Mouse (Mus musculus): ENCODE measurements around the gene Plcb4.
A peak's percentile ranks its signal among the peaks of the same experiment; 100 is the strongest.
"Not testable (repeated sequence)": the region's sequence is repeated elsewhere in the genome, so short reads cannot be mapped to it uniquely, and the experiment has no call there.

Plcb4 gene

DNA sequence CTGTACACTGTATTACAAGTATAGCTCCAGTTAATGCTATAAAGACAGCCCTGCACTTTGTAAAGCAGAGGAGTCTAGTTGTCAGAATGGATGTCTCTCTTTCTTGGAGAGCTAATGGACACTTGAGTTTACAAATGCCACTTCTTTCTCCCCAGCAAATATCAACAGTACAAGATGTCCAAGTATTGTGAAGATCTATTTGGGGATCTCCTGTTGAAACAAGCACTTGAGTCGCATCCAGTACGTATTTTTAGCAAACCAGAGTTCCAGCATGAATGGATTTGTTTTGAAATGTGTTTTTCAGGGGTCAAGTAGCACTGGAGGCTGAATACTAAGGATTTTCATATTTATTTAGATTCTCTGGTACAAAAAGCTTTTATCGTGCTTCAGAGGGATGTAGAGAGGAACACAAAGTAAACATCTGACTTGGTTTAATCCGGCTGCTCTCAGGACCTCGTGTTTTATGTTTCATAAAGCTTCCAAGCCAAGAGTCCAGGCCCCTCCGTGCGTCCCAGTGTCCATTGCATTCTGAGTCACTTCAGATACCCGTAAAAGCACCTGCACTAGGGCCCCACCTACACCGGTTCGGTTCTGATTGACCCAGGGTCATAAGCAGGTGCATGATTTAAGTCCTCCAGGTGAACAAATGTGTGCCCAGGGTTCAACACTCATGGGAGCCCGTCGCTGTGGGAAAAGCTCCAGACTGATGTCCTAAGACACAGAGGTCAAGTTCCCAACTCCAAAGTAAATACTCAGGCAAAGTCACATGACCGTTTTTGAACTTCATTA is 296.1 kb downstream of the Plcb4 start:
- no peak for DNase-seq (ENCODE audit: low spot score in 2 of 2)

DNA sequence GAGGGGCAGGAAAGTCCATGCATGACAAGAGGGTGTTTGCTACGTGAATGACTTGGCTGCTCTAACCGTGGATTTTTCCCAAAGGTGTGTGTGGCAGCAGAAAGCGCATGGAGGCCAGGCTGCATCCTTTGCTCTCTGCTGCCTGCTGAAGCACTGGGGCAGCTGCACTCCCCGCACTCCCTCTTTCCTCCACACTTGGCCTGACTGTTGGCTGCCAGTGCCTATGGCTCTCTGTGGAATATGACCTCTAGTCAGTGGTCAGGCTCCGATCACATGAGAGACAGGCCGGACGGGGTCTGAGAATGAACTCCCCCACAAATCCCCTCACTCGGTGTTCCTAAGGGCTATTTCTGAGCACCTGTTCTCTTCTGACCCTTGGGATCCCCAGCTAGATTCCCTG is 297.0 kb downstream of the Plcb4 start:
- no peak for DNase-seq (ENCODE audit: low spot score in 2 of 2)

DNA sequence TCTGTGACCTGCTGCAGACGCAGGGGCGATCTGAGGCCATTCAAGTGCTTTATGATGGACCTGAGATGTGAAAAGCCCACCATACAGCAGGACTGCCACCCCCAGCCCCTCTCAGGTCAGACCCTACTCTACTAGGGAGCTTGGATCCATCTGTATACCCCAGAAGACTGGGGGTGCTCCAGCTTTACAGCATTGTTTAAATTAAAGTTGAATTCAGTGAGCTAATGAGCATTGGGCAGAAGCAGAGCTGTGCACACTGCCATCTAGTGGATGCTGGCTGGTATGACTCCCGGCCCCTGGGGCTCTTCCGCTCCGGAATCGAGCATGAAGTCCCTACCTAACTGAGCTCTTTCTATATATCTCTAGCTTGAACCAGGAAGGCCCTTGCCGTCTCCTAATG is 298.9 kb downstream of the Plcb4 start:
- DNase-seq (ENCODE audit: low spot score in 2 of 2) = peak; percentile 16 to 69

DNA sequence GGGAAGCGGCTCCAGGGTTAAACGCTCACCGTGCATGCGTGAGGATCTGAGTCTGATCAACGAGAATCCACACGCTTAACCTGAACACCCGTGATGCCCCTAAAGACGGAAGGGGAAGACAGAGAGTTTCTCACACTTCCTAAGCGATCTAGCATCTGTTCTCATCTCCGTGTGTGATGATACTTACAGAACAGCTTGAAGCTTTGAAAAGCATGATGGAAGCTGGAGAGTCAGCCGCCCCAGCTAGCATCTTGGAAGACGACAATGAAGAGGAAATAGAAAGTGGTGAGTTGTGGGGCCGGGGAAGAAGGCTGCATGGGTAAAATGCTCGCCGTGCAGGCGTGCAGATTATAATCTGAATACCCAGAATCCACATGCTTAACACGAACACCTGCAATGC is 299.6 kb downstream of the Plcb4 start:
- DNase-seq (ENCODE audit: low spot score in 2 of 2) = no peak

DNA sequence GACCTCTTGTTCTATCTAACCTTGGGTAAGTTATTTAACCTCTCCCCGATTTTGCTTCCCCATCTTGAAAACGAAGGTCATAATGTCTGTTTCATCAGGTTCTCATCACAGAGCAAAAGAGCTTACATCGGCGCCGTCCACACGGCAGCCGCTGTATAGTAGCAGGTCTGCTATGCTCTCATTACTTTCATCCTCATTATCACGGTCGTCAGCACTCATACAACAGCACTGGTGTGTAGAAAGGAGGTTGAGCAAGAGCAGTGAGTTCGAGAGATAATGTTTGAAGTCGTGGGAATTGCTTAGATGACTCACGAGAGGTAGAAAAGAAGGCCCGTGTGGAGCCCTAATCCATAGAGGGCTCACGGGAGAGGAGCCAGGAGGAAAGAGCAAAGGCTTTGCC is 304.3 kb downstream of the Plcb4 start:
- DNase-seq (ENCODE audit: low spot score in 2 of 2) = no peak

DNA sequence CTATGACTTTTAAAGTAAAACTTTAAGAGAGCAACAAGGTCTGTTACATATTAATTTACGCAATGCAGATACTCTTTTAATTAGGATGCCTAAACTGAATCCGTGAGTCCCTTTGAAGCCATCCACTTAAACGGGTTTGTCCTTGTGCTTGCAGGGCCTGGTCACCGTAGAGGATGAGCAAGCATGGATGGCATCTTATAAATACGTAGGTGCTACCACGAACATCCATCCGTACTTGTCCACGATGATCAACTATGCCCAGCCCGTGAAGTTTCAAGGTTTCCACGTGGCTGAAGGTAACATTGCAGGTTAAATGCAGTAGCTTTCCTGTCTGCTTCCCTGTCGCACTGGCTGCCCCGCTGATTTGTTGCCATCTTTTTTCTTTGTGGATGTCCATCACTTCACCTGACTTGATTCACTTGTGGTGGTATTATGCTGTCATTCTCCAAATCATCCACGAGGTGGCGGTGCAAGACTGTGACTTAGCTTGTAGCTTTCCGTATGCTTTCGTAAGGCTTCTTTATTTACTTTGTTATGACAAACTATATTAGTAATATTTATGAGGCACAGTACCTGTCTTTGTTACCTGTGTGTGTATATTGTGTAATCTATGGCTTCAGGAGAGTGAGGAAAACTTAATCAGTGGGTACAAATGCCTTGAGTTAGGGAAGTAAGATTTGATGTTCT is 308.2 kb downstream of the Plcb4 start:
- DNase-seq (ENCODE audit: low spot score in 2 of 2) = no peak

DNA sequence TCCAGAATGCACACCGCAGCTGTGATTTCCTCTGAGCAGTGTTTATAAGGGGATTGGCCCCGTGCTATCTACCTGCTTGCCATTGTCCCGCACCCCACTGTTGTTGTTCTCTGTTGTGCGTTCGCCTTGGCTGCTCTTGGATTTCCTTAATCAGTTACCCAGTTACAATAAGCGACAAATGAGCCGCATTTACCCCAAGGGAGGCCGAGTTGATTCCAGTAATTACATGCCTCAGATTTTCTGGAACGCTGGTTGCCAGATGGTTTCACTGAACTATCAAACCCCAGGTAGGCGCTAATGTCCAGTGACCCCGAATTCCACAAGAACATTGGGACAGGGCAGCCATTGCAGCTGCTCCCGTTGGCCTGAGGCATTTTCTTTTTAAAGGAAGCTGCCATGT is 309.3 kb downstream of the Plcb4 start:
- no peak for DNase-seq (ENCODE audit: low spot score in 2 of 2)

DNA sequence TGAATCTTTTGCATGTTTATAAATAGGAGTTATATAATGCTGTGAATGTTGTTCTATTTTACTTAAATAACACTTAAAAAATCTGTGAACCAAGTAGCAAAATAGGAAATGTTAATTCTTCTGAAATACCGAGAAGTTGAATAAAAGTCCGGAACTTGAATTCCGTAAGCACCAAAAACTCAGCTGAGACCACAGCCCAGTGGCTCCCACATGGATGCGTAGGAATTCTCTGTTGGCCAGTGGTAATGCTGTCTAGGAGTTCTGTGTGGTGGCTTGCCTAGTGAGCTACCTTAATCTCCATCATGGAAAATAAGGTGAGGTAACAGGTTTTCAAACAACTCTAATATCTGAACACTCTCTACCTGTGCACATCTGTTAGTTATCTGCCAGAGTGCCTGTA is 312.1 kb downstream of the Plcb4 start:
- DNase-seq (ENCODE audit: low spot score in 2 of 2) = no peak

DNA sequence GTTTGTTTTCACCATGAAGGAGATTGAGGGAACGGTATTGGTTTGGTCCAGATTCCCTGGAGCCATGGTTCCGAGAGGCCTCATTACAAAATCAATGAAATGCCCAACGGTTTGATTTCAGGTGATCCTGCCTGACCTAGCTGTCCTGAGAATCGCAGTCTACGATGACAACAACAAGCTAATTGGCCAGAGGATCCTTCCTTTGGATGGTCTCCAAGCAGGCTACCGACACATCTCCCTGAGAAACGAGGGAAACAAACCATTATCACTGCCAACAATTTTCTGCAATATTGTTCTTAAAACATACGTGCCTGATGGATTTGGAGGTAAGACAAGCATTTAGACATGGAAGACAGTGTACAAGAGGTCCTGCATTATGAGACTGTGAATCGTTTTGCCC is 317.2 kb downstream of the Plcb4 start:
- no peak for DNase-seq (ENCODE audit: low spot score in 2 of 2)

DNA sequence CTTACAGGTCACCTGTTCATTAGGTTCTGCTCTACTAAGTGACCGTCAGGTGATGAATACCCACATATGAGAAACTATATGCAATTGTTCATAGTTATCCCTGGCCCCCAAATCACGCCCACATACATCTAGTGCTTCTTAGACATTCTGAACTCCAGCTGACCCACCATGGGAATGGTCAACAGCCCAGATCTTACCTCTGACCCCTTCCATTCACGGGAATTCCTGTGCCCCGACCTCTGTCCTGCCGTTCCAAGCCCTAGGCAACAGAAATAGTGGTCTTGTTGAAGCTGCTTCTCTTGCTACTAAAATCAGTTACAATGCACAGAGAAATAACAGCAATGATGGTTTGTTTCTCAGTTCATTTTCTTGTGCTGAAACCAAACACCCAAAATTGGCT is 320.0 kb downstream of the Plcb4 start:
- DNase-seq (ENCODE audit: low spot score in 2 of 2) = no peak

DNA sequence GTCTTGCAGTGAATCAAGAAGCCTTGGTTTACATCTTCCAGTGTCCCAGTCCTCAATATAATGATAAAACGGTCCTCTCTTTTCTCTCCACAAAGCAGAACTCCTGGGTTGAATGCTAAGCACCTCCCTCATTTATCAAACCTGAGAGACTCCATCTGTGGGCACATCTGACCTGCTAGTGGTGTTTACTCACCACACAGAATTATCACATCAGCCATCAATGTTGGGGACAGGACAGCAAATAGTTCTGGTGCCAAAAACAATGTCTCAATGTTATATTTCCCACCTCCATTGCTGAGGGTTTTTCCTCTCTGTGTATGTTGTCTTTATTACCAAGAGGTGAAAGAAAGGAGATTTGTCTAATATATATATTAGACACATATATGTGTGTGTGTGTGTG is 321.6 kb downstream of the Plcb4 start:
- no peak for DNase-seq (ENCODE audit: low spot score in 2 of 2)

DNA sequence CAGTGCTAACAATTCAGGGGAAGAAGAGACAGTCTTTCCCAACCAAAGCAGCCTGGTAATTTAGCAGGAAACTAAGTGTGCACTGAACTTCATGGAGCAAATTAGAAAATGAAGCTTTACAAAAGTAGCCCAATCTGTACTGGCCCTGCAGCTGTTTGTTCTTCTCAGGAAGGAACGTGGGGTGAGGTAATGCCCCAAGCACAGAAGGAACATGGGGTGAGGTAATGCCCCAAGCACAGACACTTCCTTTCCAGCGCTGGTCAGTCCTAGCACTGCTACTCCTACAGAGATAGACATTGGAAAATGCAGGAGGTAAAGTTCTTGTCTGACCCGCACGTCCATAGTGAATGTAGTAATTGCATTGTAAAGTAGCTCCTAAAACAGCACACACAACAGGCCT is 325.2 kb downstream of the Plcb4 start:
- DNase-seq (ENCODE audit: low spot score in 2 of 2) = no peak

DNA sequence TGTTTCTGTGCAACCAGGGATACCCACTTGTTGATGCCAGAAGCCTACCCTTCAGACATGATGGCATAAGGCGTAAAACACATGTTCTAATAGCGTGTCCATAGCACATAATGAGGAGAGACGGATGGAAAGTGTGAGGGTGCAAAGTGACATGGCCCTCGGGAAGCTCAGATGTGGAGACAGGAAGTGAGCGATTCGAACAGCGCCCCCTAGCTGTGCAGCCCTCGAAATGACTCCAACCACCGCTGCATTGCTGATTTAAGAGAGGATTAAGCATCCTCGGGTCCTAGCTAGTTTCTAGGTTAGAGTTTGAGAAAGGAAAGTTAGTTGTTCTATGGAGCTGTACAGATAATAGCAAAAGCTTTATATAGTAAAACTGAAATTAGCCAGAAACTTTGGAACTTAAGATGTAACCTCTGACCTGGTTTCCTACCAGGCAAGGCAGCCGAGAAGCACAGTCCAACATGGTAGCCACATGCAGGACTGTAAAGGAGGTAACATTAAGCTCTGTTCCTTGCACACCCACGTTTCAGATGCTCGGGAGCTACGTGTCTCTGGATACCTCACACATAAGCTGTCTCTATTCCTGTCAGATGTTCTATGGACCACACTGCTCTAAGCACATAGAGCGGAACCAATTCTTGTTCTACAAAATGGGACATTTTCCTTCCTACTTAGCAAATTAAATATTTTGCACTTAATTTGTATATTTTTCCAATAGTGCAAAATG is 326.9 kb downstream of the Plcb4 start:
- DNase-seq (ENCODE audit: low spot score in 2 of 2) = no peak

DNA sequence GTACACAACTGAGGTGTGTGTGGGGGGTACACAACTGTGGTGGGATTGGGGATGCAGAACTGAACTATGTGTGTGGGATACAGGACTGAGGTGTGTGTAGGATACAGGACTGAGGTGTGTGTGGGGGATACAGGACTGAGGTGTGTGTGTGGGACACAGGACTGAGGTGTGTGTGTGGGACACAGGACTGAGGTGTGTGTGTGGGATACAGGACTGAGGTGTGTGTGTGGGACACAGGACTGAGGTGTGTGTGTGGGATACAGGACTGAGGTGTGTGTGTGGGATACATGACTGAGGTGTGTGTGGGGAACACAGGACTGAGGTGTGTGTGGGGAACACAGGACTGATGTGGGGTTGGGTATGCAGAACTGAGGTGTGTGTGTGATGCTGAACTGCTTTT is 329.7 kb downstream of the Plcb4 start:
- DNase-seq (ENCODE audit: low spot score in 2 of 2) = not testable (repeated sequence)

DNA sequence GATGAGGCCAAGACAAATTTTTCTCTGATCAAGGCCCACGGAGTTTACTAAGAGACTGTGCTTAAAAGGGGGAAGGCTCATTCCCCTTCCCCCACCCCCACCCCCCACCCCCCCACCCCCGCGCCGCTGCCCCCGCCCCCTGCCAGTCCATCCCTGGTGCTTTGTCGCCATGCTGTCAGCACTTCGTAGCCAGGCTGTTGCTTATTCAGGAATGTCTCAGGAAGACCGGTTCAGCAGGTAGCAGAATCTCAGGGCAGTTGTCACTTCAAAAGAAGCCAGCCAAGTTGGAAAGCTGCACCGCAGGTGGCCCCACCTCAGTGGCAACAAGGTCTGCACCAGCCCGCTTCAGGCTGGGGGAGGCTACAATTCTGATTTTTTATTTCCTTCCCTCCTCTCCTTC is 331.9 kb downstream of the Plcb4 start:
- not testable (repeated sequence) for DNase-seq (ENCODE audit: low spot score in 2 of 2)

DNA sequence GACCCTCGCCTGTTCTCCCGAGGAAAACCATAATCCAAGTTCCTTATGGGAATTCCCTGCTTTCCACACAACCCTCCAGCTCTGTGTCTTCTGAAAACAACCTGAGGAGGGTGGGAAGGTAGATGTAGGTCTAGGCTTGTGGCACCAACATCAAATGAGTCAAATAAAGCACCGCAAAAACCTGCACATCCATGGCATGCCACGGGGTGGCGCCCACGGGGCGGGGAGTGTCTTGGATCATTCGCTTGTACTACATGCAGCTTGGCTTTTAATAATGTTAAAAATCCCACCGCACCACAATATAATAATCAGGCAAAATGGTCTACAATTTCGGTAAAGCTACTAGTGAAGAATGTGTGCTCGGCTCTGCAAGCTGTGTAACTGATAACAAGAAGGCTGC is 334.5 kb downstream of the Plcb4 start:
- no peak for DNase-seq (ENCODE audit: low spot score in 2 of 2)

DNA sequence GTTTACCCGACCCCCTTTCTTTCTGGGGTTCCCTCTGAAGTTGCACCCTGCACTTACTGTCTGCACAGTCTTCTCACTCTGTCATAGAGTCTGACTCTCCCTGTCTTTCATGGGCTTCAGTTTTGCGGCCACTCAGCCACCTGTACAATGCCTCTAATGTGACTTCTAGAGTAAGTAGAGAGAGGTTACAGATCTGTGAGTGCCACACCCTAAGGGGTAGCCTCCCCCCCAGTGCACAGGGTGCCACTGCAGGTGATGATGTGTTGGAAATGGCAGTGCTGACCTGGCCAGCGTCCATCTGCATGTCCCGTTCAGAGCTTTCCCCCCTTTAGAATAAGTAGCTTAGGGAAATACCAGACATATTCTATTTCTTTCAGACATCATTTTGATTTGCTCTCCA is 336.4 kb downstream of the Plcb4 start:
- no peak for DNase-seq (ENCODE audit: low spot score in 2 of 2)

DNA sequence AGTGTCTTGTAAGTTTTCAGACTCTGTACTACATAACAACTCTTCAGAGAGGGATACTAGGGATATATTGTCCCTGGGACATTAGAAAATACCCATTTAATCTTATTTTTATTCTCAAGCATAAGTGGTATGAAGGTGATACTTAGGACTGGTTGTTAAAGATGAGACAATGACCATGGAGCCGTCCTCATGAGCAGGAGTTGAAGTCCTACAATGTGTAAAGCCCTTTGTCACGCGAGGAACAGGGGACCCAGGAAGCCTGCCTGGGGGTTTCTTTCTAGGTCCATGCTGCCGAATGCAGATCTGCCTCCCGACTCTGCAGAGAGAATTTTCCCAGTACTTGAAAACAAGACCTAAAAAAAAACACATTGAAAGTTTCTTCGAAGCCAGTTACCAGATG is 338.1 kb downstream of the Plcb4 start:
- peak in 1 of 2 experiments; percentile 26 for DNase-seq (ENCODE audit: low spot score in 2 of 2)

DNA sequence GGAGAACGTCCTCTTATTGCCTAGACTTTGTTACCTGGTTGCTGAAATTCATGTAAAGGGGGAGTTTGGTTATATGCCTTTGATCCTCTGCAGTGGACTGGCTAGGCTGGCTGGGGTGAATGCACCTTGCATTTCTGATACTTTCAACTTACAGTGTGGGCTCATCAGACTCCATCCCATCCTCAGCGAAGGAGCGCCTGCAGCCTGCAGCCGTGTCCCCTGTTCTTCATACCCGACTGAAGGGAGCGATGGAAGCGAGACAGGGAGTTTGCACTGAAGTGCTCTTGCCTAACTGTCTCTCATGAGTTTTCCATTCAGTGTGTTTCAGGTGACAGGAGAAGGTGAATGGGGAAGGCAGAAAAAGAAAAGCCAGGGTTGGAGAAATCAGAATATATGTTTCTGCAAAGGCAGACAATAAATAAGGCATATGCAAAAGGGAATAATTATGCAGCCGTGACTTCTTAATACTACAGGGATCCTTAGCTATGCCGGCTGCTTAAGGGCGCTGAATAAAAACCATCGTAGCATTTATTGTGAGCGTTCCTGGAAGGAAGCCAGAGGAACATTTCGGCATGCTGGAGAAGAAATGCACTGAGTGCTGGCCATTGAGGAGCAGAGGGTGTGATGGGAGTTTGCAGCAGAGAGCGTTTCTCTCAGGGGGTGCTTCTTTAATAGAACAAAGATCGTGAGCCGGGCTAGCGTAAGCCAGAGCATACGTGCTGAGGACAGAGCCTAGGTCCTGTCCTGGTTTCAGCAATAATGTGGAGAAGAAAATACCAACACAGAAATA is 338.7 kb downstream of the Plcb4 start:
- DNase-seq (ENCODE audit: low spot score in 2 of 2) = peak in 1 of 2 experiments; percentile 40

DNA sequence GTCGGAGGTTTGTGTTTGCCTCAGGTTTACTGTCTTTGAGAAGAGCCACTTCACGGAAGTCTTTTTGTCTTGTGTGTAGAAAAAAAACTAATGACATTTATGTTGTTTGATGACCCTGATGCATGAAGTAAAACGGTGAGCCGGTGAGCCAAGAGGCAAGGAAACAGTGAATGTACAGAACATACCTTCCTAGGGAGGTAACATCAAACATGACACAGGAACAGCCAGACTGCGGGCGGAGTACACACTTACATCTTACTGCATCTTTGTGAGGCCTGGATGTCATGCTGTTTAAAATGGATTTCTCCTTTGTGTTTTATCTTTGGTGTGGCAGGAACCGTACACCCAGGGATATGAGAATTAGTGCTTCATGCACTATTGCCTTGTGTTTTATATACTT is 340.1 kb downstream of the Plcb4 start:
- peak in 1 of 2 experiments; percentile 36 for DNase-seq (ENCODE audit: low spot score in 2 of 2)

DNA sequence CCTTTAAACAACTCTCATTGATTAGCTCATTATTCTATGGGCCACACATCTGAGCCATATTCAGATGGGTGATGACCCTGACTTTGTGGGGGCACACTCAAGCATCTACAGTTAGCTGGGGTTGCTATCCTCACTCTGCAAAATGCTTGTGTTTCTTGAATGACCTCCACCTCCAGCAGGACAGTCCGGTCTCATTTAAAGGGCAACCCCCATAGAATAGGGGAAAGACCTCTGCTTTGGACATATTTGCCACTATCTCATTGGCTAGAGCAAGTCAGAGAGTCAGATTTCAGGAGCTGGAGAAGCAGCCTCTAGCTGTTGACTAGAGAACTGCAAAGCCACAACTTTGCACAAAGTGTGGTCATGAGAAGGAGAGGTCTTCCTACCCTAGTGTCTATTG is 340.6 kb downstream of the Plcb4 start:
- DNase-seq (ENCODE audit: low spot score in 2 of 2) = no peak

DNA sequence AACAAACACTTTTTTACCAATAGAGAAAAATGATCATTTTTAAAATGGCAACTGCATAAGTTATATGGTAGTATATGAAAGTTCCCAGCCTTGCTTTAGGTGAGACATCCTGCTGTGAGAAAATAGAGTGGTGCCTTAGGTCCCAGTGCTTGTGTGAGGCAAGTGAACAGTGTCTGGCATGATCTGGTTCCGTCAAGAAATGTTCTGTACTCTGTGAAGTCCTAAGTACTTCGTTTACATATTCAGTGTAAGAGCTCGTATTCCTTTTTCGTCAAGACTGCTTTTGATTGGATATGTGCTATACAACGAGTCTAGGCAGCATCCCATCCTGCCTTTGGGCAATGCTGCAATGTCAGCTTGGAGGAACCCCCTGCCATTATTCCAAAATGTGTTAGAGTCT is 342.1 kb downstream of the Plcb4 start:
- peak in 1 of 2 experiments; percentile 10 for DNase-seq (ENCODE audit: low spot score in 2 of 2)
